Mouse (Mus musculus) liver, postnatal 0 days (tissue): ENCODE measurements at regions not wholly inside any gene's neighbourhood (a gene's known extent, or its start where the extent isn't known, plus 50 kb on each side); places are given as distances from the start of the nearest gene placed in this dataset.

ENCODE experiments used
- ATAC-seq: fragments of 200-750 bp; cut with Nextera tagmentation; 2 replicates; pipeline ENCODE4 v1.8.0; 2017; ENCODE audit warnings: mild to moderate bottlenecking, moderate library complexity
- DNase-seq: peaks from one replicate; pipeline ENCODE4 v3.0.0-alpha.2; 2016
- H3K27ac ChIP-seq: fragments of 300-500 bp; sonication (generic); 2 replicates; pipeline ENCODE4 v1.5.1; 2014; ENCODE audit warnings: antibody characterized with exemption, moderate library complexity, mild to moderate bottlenecking, low read depth
- H3K27me3 ChIP-seq: fragments of 300-500 bp; sonication (generic); 2 replicates; pipeline ENCODE4 v1.6.1; 2014; ENCODE audit warnings: low read length, control low read depth, mixed read lengths; ENCODE audit not compliant: insufficient read depth
- H3K36me3 ChIP-seq: fragments of 300-500 bp; sonication (generic); replicated peaks from 2 replicates; pipeline ENCODE4 v1.6.1; 2014; ENCODE audit warnings: mild to moderate bottlenecking, control low read depth, low read length, moderate library complexity, mixed read lengths; ENCODE audit not compliant: insufficient read depth
- H3K4me1 ChIP-seq: fragments of 300-500 bp; sonication (generic); 2 replicates; pipeline ENCODE4 v1.6.1; 2014; ENCODE audit warnings: antibody characterized with exemption, mild to moderate bottlenecking, control low read depth; ENCODE audit not compliant: insufficient read depth
- H3K4me2 ChIP-seq: fragments of 300-500 bp; sonication (generic); 2 replicates; pipeline ENCODE4 v1.6.1; 2014; ENCODE audit warnings: low read depth, mild to moderate bottlenecking, low read length, moderate library complexity, mixed read lengths
- H3K4me3 ChIP-seq: fragments of 300-500 bp; sonication (generic); 2 replicates; pipeline ENCODE4 v1.5.1; 2014; ENCODE audit warnings: low read depth, low read length
- H3K9ac ChIP-seq: fragments of 300-500 bp; sonication (generic); replicated peaks from 2 replicates; pipeline ENCODE4 v1.6.1; 2014; ENCODE audit warnings: mild to moderate bottlenecking, moderate library complexity
- H3K9me3 ChIP-seq: fragments of 300-500 bp; sonication (generic); 2 replicates; pipeline ENCODE4 v1.6.1; 2016; ENCODE audit warnings: mild to moderate bottlenecking, control low read depth, low read length, mixed read lengths
- CTCF ChIP-seq: sonication (generic); IDR thresholded peaks from 2 replicates; pipeline ENCODE4 v1.5.1; 2016; ENCODE audit warnings: antibody characterized with exemption, low read depth
- EP300 ChIP-seq: IDR thresholded peaks from 2 replicates; pipeline ENCODE4 v1.6.1; 2016; ENCODE audit warnings: antibody characterized with exemption, low read depth, mild to moderate bottlenecking
- WGBS: fragments of 180-500 bp; shearing (Covaris S2); extraction: QIAGEN DNeasy Blood & Tissue Kit; methylation state at CpG from one replicate; pipeline ENCODE4 v1.1.7; 2014; ENCODE audit not compliant: insufficient replicate concordance; 5-methylcytosine and 5-hydroxymethylcytosine counted together

GRCm38 (mm10) chr19:26439163-26439562 lies 165.7 kb upstream of the Smarca2 start:
- Histone ChIP-seq H3K4me1 (no peaks in the 10 kb centered on the region), H3K27me3 (no peaks in the 10 kb centered on the region), H3K4me3 (no peak overlapping the region), H3K9ac (no peak overlapping the region), H3K36me3 (no peaks in the 10 kb centered on the region), H3K9me3 (no peaks in the 10 kb centered on the region), H3K4me2 (no peak overlapping the region), H3K27ac (no peak overlapping the region)
- ATAC-seq: no peak
- 39% methylated on average over 2 of the region's 2 CpGs for WGBS
- no peak for TF ChIP-seq EP300
- TF ChIP-seq CTCF: no peak
- DNase-seq: no peak

- no peak overlapping the region for H3K9ac ChIP-seq
- H3K4me2 ChIP-seq: no peak overlapping the region
- no peak for TF ChIP-seq CTCF
- no peak for TF ChIP-seq EP300
- no peaks in the 10 kb centered on the region for H3K36me3 ChIP-seq
- WGBS: 67% methylated on average over 4 of the region's 4 CpGs
- H3K4me3 ChIP-seq: no peak overlapping the region
- H3K9me3 ChIP-seq: no peaks in the 10 kb centered on the region
- no peak for DNase-seq
- no peak overlapping the region for H3K27ac ChIP-seq
- ATAC-seq: no peak
- no peaks in the 10 kb centered on the region for H3K27me3 ChIP-seq
- no peaks in the 10 kb centered on the region for H3K4me1 ChIP-seq
Measured at GRCm38 (mm10) chr19:26445309-26445708, 159.5 kb upstream of the Smarca2 start.

- Histone ChIP-seq H3K9ac (no peak overlapping the region), H3K9me3 (no peaks in the 10 kb centered on the region), H3K4me2 (no peak overlapping the region), H3K27ac (no peak overlapping the region), H3K4me1 (no peaks in the 10 kb centered on the region), H3K36me3 (no peaks in the 10 kb centered on the region), H3K27me3 (no peaks in the 10 kb centered on the region), H3K4me3 (no peak overlapping the region)
- TF ChIP-seq CTCF (no peak), EP300 (no peak)
- WGBS: 73% methylated on average over 7 of the region's 7 CpGs
- no peak for DNase-seq
- ATAC-seq: no peak
Measured at GRCm38 (mm10) chr19:26447427-26448023, 157.3 kb upstream of the Smarca2 start.

- H3K9me3 ChIP-seq: no peaks in the 10 kb centered on the region
- no peak overlapping the region for H3K9ac ChIP-seq
- TF ChIP-seq CTCF: 0 out of 2 replicates have a peak, but pooled peaks have one; percentile 11
- no peak for TF ChIP-seq EP300
- WGBS: 47% methylated on average over 4 of the region's 4 CpGs
- H3K36me3 ChIP-seq: no peaks in the 10 kb centered on the region
- H3K4me2 ChIP-seq: no peak overlapping the region
- no peak for ATAC-seq
- DNase-seq: no peak
- H3K4me3 ChIP-seq: no peak overlapping the region
- H3K27ac ChIP-seq: no peak overlapping the region
- H3K27me3 ChIP-seq: no peaks in the 10 kb centered on the region
- no peaks in the 10 kb centered on the region for H3K4me1 ChIP-seq
Measured at GRCm38 (mm10) chr19:26461712-26462111, 143.1 kb upstream of the Smarca2 start.

GRCm38 (mm10) chr19:26465228-26465627 lies 139.6 kb upstream of the Smarca2 start:
- H3K4me2 ChIP-seq: no peak overlapping the region
- H3K9me3 ChIP-seq: no peaks in the 10 kb centered on the region
- ATAC-seq: no peak
- no peak overlapping the region for H3K9ac ChIP-seq
- H3K36me3 ChIP-seq: no peaks in the 10 kb centered on the region
- DNase-seq: no peak
- H3K27ac ChIP-seq: no peak overlapping the region
- no peaks in the 10 kb centered on the region for H3K27me3 ChIP-seq
- H3K4me1 ChIP-seq: no peaks in the 10 kb centered on the region
- 39% methylated on average over 2 of the region's 2 CpGs for WGBS
- TF ChIP-seq EP300 (no peak), CTCF (peak; percentile 57)
- H3K4me3 ChIP-seq: no peak overlapping the region

- no peak overlapping the region for H3K9ac ChIP-seq
- TF ChIP-seq EP300 (no peak), CTCF (no peak)
- no peaks in the 10 kb centered on the region for H3K27me3 ChIP-seq
- H3K27ac ChIP-seq: no peak overlapping the region
- 82% methylated on average over 4 of the region's 4 CpGs for WGBS
- DNase-seq (no peak), ATAC-seq (no peak)
- no peak overlapping the region for H3K4me2 ChIP-seq
- H3K36me3 ChIP-seq: no peaks in the 10 kb centered on the region
- H3K4me3 ChIP-seq: no peak overlapping the region
- H3K9me3 ChIP-seq: no peaks in the 10 kb centered on the region
- H3K4me1 ChIP-seq: no peaks in the 10 kb centered on the region
Measured at GRCm38 (mm10) chr19:26466244-26466643, 138.6 kb upstream of the Smarca2 start.

GRCm38 (mm10) chr19:26467179-26467651 lies 137.6 kb upstream of the Smarca2 start:
- ATAC-seq (no peak), DNase-seq (no peak)
- Histone ChIP-seq H3K27ac (no peak overlapping the region), H3K36me3 (no peaks in the 10 kb centered on the region), H3K4me3 (no peak overlapping the region), H3K4me1 (no peaks in the 10 kb centered on the region), H3K27me3 (no peaks in the 10 kb centered on the region), H3K4me2 (no peak overlapping the region), H3K9ac (no peak overlapping the region), H3K9me3 (no peaks in the 10 kb centered on the region)
- 58% methylated on average over 5 of the region's 5 CpGs for WGBS
- TF ChIP-seq EP300 (no peak), CTCF (no peak)
